Mouse (Mus musculus): ENCODE results near the gene C1s1.

GRCm38 (mm10) chr6:124505028-124505427, 37.1 kb downstream of the C1s1 start:
- no peak for TF ChIP-seq CTCF (IDR thresholded peaks at IDR 0.05; ENCODE audit: low read depth)
- no peak for TF ChIP-seq EP300 (optimal IDR thresholded peaks at IDR 0.05)
